Mouse (Mus musculus): Measurements from ENCODE around the gene Frat1.

GRCm38 (mm10) chr19:41835407-41835806 lies 5.6 kb downstream of the Frat1 start:
- no peak for TF ChIP-seq POLR2A (IDR thresholded peaks at IDR 0.05; ENCODE audit: insufficient read depth, low read depth, low read length)
- TF ChIP-seq CTCF (IDR thresholded peaks at IDR 0.05; ENCODE audit: insufficient read depth, low read depth, low read length) = no peak
